Mouse (Mus musculus) limb, embryonic 13.5 days (tissue): ENCODE data around the gene Aloxe3. TPM values are rescaled to one million over a fixed set of nuclear protein-coding genes. Genes with fewer than 3 reads are reported as not detected.
"Not testable (repeated sequence)": the region's sequence is repeated elsewhere in the genome, so short reads cannot be mapped to it uniquely, and the experiment has no call there.

Source experiments
- ATAC-seq: fragments of 200-750 bp; cut with Nextera tagmentation; 2 replicates; pipeline ENCODE4 v1.8.0; 2017; ENCODE audit warnings: low read depth, moderate number of reproducible peaks, moderate TSS enrichment; ENCODE audit not compliant: low FRiP score
- H3K27ac ChIP-seq: fragments of 300-500 bp; sonication (generic); 2 replicates; pipeline ENCODE4 v1.5.1; 2015; ENCODE audit warnings: inconsistent platforms, mild to moderate bottlenecking, moderate library complexity
- H3K27me3 ChIP-seq: fragments of 300-500 bp; sonication (generic); 2 replicates; pipeline ENCODE4 v1.6.1; 2015; ENCODE audit warnings: mild to moderate bottlenecking, inconsistent platforms
- H3K36me3 ChIP-seq: fragments of 300-500 bp; sonication (generic); 2 replicates; pipeline ENCODE4 v1.6.1; 2015; ENCODE audit warnings: inconsistent platforms, mild to moderate bottlenecking, moderate library complexity
- H3K4me1 ChIP-seq: fragments of 300-500 bp; sonication (generic); 2 replicates; pipeline ENCODE4 v1.6.1; 2015; ENCODE audit warnings: inconsistent platforms
- H3K4me2 ChIP-seq: fragments of 300-500 bp; sonication (generic); replicated peaks from 2 replicates; pipeline ENCODE4 v1.6.1; 2015; ENCODE audit warnings: inconsistent platforms, mild to moderate bottlenecking, moderate library complexity
- H3K4me3 ChIP-seq: fragments of 300-500 bp; sonication (generic); 2 replicates; pipeline ENCODE4 v1.5.1; 2015; ENCODE audit warnings: moderate library complexity, mild to moderate bottlenecking, inconsistent platforms
- H3K9ac ChIP-seq: fragments of 300-500 bp; sonication (generic); 2 replicates; pipeline ENCODE4 v1.6.1; 2015; ENCODE audit warnings: mild to moderate bottlenecking, inconsistent platforms
- H3K9me3 ChIP-seq: fragments of 300-500 bp; sonication (generic); 2 replicates; pipeline ENCODE4 v1.6.1; 2016; ENCODE audit warnings: inconsistent platforms
- WGBS: fragments of 180-500 bp; shearing (Covaris S2); methylation state at CpG from one replicate; pipeline ENCODE4 v1.1.7; 2015; 5-methylcytosine and 5-hydroxymethylcytosine counted together
- polyA plus RNA-seq: library from polyadenylated mRNA; unstranded; fragments of >200 nt; fragmentation: Nextera tagmentation; extraction: Ambion mirVana; gene quantifications from 2 replicates; pipeline ENCODE4 v1.2.1, GENCODE M21; 2015

Aloxe3 gene
- polyA plus RNA-seq, 1 experiment from 2014 or later: 1.6 TPM

- Histone ChIP-seq H3K27ac (peak within 1 kb of the TSS; percentile 87), H3K4me1 (peaks cover 34% of the 10 kb centered on the region), H3K9ac (peak within 1 kb of the TSS; percentile 100), H3K27me3 (no peaks in the 10 kb centered on the region), H3K36me3 (peaks cover 34% of the 10 kb centered on the region), H3K4me3 (peak within 1 kb of the TSS; percentile 95), H3K9me3 (no peaks in the 10 kb centered on the region), H3K4me2 (peak within 1 kb of the TSS; percentile 97)
- under 1% methylated on average over 67 of the region's 67 CpGs for WGBS
- peak; percentile 87 for ATAC-seq
Measured at GRCm38 (mm10) chr11:69088103-69088855, 37.4 kb upstream of the Aloxe3 start, which contains the start of gene Vamp2. Gene Vamp2, plus strand, starts transcription at chr11:69088490.

DNA sequence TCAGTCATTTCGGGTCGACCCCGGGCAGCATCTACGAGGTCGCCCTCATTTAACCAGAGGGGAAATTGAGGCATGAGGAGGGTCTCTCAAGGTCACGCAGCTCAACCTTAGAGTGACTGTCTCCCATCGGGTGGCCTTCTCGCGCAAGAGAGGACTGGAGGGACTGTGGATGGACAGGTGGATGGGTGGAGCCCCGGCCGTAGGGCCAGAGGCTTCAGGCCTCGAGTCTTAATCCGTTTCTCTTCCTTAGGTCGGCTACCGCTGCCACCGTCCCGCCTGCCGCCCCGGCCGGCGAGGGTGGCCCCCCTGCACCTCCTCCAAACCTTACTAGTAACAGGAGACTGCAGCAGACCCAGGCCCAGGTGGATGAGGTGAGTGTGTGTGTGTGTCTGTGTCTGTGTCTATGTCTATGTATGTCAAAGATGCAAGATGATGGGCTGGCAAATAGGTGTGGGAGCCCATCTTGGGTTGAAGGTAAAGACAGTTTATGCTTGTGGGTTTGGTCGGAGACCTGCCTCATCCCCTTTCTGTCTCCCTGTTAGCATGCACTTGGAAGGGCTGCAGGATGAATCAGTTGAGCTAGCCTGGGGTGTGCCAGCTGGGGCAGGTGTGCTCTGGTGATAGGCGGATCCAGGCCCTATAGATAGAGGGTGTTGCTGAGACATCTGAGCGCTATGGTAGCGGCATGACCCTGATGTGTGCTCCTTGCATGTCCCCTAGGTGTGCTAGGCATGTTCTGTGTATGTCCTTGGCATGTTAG is 36.7 kb upstream of the Aloxe3 start:
- ATAC-seq: peak; percentile 19; the same call in 1 of the 2 replicates

DNA sequence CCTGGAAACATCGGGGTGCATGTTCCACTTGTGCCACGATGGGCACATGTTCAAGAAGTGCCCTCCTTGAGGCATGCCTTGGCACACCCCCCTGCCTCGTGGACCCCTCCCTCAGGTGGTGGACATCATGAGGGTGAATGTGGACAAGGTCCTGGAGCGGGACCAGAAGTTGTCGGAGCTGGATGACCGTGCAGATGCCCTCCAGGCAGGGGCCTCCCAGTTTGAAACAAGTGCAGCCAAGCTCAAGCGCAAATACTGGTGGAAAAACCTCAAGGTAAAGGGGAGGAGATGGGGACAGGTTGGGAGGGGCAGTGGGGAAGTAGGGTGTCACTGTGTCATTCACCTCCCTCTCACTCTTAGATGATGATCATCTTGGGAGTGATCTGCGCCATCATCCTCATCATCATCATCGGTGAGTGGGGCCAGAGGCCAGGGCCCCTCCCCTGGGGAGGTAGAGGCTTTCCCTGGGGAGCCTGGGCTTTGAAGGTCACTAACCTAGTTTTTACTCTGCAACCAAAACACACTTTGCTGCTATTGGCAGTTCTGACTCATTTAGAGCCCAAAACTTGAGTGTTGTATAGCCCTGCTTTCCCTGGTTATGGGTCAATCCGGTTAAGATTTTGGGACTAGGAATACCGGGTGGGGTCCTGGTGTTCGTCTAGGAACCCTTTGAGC is 35.9 kb upstream of the Aloxe3 start:
- peak overlapping the region; percentile 95 for H3K4me3 ChIP-seq
- peak overlapping the region; percentile 100 for H3K9ac ChIP-seq
- no peaks in the 10 kb centered on the region for H3K27me3 ChIP-seq
- H3K9me3 ChIP-seq: no peaks in the 10 kb centered on the region
- H3K36me3 ChIP-seq: peaks cover 34% of the 10 kb centered on the region
- H3K4me1 ChIP-seq: peaks cover 38% of the 10 kb centered on the region
- peak overlapping the region; percentile 97 for H3K4me2 ChIP-seq
- WGBS: 83% methylated on average over 12 of the region's 12 CpGs
- no peak overlapping the region for H3K27ac ChIP-seq
- no peak for ATAC-seq

More for the DNA sequence above, 36.7 kb upstream of the Aloxe3 start:
- H3K4me2 ChIP-seq: peak overlapping the region; percentile 97
- H3K9ac ChIP-seq: peak overlapping the region; percentile 100
- H3K4me3 ChIP-seq: peak overlapping the region; percentile 95
- no peaks in the 10 kb centered on the region for H3K27me3 ChIP-seq
- H3K36me3 ChIP-seq: peaks cover 34% of the 10 kb centered on the region
- H3K9me3 ChIP-seq: no peaks in the 10 kb centered on the region
- 12% methylated on average over 25 of the region's 25 CpGs for WGBS
- peaks cover 34% of the 10 kb centered on the region for H3K4me1 ChIP-seq
- peak overlapping the region; percentile 87; the same call in 1 of the 2 replicates for H3K27ac ChIP-seq

DNA sequence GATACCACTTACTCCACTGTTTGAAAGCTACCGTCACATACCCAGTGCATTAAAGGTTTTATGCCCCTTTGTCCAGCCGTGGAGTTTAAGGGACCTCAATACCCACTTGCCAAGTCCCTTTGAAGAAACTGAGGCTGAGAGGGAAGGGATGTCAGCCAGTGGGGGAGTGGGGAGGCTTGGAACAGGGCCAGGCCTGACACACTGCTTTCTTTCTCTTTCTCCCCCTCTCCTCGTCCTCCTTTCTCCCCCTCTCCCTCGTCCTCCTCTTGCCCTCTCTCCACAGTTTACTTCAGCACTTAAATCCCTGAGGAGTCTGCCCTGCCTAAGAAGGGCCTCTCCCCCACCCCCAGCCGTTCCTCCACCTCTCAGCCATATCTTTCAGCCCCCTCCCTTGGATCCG is 35.3 kb upstream of the Aloxe3 start:
- H3K9ac ChIP-seq: peak overlapping the region; percentile 43; the same call in 1 of the 2 replicates
- no peaks in the 10 kb centered on the region for H3K27me3 ChIP-seq
- peaks cover 34% of the 10 kb centered on the region for H3K36me3 ChIP-seq
- peak overlapping the region; percentile 95 for H3K4me3 ChIP-seq
- no peaks in the 10 kb centered on the region for H3K9me3 ChIP-seq
- H3K4me1 ChIP-seq: peaks cover 38% of the 10 kb centered on the region
- 59% methylated on average over 6 of the region's 6 CpGs for WGBS
- peak overlapping the region; percentile 97 for H3K4me2 ChIP-seq
- ATAC-seq: no peak
- no peak overlapping the region for H3K27ac ChIP-seq

- H3K27me3 ChIP-seq: no peaks in the 10 kb centered on the region
- 66% methylated on average over 7 of the region's 7 CpGs for WGBS
- no peak for ATAC-seq
- H3K36me3 ChIP-seq: peaks cover 34% of the 10 kb centered on the region
- H3K4me3 ChIP-seq: no peak overlapping the region
- H3K4me1 ChIP-seq: peaks cover 52% of the 10 kb centered on the region
- no peaks in the 10 kb centered on the region for H3K9me3 ChIP-seq
- H3K9ac ChIP-seq: peak overlapping the region; percentile 31; the same call in 1 of the 2 replicates
- H3K27ac ChIP-seq: 0 out of 2 replicates have a peak overlapping the region, but pooled peaks have one; percentile 3
- no peak overlapping the region for H3K4me2 ChIP-seq
Measured at GRCm38 (mm10) chr11:69091566-69092385, 33.9 kb upstream of the Aloxe3 start.

DNA sequence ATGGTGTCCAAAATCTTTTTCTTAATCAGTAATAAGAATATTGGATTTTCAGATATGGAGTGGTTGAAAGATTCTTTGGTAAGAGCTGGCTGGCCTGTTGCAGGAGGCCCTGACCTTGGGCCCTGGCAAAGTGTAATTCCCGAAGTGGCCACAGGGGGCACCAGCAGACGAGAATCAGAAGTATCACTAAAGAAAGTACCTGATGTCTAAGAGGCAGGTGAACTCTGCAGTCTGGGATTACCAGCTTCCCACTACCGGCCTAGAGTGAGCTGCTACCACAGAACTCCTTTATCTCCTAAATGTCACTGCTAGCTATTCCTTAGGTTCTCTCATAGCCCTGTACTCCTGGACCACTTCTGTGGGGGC is 33.3 kb upstream of the Aloxe3 start:
- ATAC-seq: no peak
- no peaks in the 10 kb centered on the region for H3K9me3 ChIP-seq
- H3K4me1 ChIP-seq: peaks cover 51% of the 10 kb centered on the region
- H3K9ac ChIP-seq: no peak overlapping the region
- peaks cover 34% of the 10 kb centered on the region for H3K36me3 ChIP-seq
- H3K4me3 ChIP-seq: no peak overlapping the region
- no peak overlapping the region for H3K27ac ChIP-seq
- H3K27me3 ChIP-seq: no peaks in the 10 kb centered on the region
- no peak overlapping the region for H3K4me2 ChIP-seq
- 6% methylated on average over 3 of the region's 3 CpGs for WGBS

GRCm38 (mm10) chr11:69092871-69093270 is 32.8 kb upstream of the Aloxe3 start:
- Histone ChIP-seq H3K36me3 (peaks cover 34% of the 10 kb centered on the region), H3K4me1 (peaks cover 51% of the 10 kb centered on the region), H3K4me3 (no peak overlapping the region), H3K27me3 (no peaks in the 10 kb centered on the region), H3K9me3 (no peaks in the 10 kb centered on the region), H3K27ac (no peak overlapping the region), H3K4me2 (no peak overlapping the region), H3K9ac (no peak overlapping the region)
- WGBS: 90% methylated on average over 4 of the region's 4 CpGs
- ATAC-seq: no peak

DNA sequence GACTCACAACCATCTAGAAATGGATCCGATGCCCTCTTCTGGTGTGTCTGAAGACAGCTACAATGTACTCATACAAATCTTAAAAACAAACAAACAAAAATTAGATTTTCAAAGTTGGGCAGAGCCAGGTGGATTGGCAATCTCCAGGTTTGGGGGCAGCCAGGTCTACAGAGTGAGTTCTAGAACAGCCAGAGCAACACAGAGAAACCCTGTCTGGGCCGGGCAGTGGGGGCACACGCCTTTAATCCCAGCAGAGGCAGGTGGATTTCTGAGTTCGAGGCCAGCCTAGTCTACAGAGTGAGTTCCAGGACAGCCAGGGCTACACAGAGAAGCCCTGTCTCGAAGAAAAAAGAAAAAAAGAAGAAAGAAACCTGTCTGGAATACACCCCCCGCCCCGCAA is 31.8 kb upstream of the Aloxe3 start:
- H3K4me2 ChIP-seq, H3K27me3 ChIP-seq, H3K4me3 ChIP-seq, H3K9ac ChIP-seq, ATAC-seq, H3K9me3 ChIP-seq: not testable (repeated sequence)
- H3K4me1 ChIP-seq: peaks cover 58% of the 10 kb centered on the region
- 0 out of 2 replicates have a peak overlapping the region, but pooled peaks have one; percentile 77 for H3K27ac ChIP-seq
- WGBS: 89% methylated on average over 7 of the region's 7 CpGs
- H3K36me3 ChIP-seq: peaks cover 34% of the 10 kb centered on the region

DNA sequence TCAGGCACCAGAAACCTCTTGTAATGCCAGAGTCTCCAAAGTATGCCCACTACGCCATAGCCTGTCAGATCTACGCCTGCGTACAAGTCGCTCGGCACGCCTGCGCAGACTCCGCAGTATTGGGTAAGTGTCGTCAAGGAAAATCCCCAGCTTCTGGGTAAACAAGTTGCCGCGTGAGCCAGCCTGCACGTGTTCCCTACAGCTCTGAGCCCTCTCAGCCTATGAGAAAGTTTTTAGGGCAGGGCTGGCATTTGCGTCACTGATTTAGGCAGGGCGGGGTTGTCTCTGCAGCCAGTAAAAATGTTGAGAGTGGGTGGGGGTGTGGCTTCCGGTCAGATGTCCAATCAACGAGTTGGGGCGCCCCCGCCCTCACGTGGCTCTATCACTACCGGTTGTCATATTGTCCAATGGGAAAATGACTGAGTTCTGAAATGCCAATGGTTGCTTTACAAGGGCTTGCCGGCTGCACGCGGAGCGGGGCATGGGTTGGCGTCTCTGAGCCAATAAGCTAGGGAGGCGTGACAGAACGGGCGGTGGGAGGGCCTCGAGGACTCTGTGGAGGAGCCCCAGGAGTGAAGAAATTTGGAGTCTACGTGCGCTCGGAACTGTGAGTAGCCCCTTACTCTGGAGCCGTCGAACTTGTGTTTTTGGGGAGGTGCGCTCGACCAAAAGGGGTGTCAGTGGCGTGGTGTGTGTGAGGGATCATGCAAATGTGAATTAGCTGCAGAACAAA is 30.8 kb upstream of the Aloxe3 start, which contains the start of gene Per1:
Gene Per1, plus strand, starts transcription at position 521 of the 733 bp plus-strand sequence.
- Histone ChIP-seq H3K9ac (peak within 1 kb of the TSS; percentile 77), H3K27ac (peak within 1 kb of the TSS; percentile 92), H3K9me3 (no peaks in the 10 kb centered on the region), H3K4me2 (peak within 1 kb of the TSS; percentile 98), H3K36me3 (peaks cover 29% of the 10 kb centered on the region), H3K4me3 (peak within 1 kb of the TSS; percentile 69), H3K27me3 (no peaks in the 10 kb centered on the region), H3K4me1 (peaks cover 58% of the 10 kb centered on the region)
- ATAC-seq: peak; percentile 93
- under 1% methylated on average over 37 of the region's 37 CpGs for WGBS

- WGBS: 2% methylated on average over 27 of the region's 27 CpGs
- ATAC-seq: no peak
- peaks cover 23% of the 10 kb centered on the region for H3K36me3 ChIP-seq
- H3K9ac ChIP-seq: peak overlapping the region; percentile 77
- H3K4me3 ChIP-seq: peak overlapping the region; percentile 69
- peaks cover 57% of the 10 kb centered on the region for H3K4me1 ChIP-seq
- no peaks in the 10 kb centered on the region for H3K9me3 ChIP-seq
- H3K4me2 ChIP-seq: peak overlapping the region; percentile 98
- no peaks in the 10 kb centered on the region for H3K27me3 ChIP-seq
- peak overlapping the region; percentile 92 for H3K27ac ChIP-seq
Measured at GRCm38 (mm10) chr11:69095511-69096231, 30.0 kb upstream of the Aloxe3 start.
